Mouse (Mus musculus) heart, postnatal 0 days (tissue): Measurements from ENCODE around the gene Rnf149. TPM values are rescaled to one million over a fixed set of nuclear protein-coding genes. Genes with fewer than 3 reads are reported as not detected.

ENCODE experiments used
- ATAC-seq: fragments of 200-750 bp; cut with Nextera tagmentation; 2 replicates; pipeline ENCODE4 v1.8.0; 2017; ENCODE audit warnings: low read depth, moderate number of reproducible peaks, moderate library complexity; ENCODE audit not compliant: insufficient read depth
- DNase-seq: peaks from one replicate; pipeline ENCODE4 v3.0.0-alpha.2; 2016; ENCODE audit warnings: low spot score
- H3K27ac ChIP-seq: fragments of 300-500 bp; sonication (generic); 2 replicates; pipeline ENCODE4 v1.5.1; 2014; ENCODE audit warnings: low read depth, mild to moderate bottlenecking
- H3K27me3 ChIP-seq: fragments of 300-500 bp; sonication (generic); 2 replicates; pipeline ENCODE4 v1.6.1; 2014; ENCODE audit warnings: low read length, mixed read lengths; ENCODE audit not compliant: control insufficient read depth, insufficient read depth
- H3K36me3 ChIP-seq: fragments of 300-500 bp; sonication (generic); replicated peaks from 2 replicates; pipeline ENCODE4 v1.6.1; 2014; ENCODE audit warnings: low read length, mixed read lengths; ENCODE audit not compliant: control insufficient read depth, insufficient read depth
- H3K4me1 ChIP-seq: fragments of 300-500 bp; sonication (generic); 2 replicates; pipeline ENCODE4 v1.6.1; 2014; ENCODE audit warnings: antibody characterized with exemption; ENCODE audit not compliant: control insufficient read depth, insufficient read depth
- H3K4me2 ChIP-seq: fragments of 300-500 bp; sonication (generic); 2 replicates; pipeline ENCODE4 v1.6.1; 2014; ENCODE audit warnings: low read depth, mild to moderate bottlenecking, low read length, moderate library complexity
- H3K4me3 ChIP-seq: fragments of 300-500 bp; sonication (generic); 2 replicates; pipeline ENCODE4 v1.5.1; 2014; ENCODE audit warnings: low read depth, low read length
- H3K9ac ChIP-seq: fragments of 300-500 bp; sonication (generic); replicated peaks from 2 replicates; pipeline ENCODE4 v1.6.1; 2014; ENCODE audit warnings: low read depth, low read length, mixed read lengths
- H3K9me3 ChIP-seq: fragments of 300-500 bp; sonication (generic); replicated peaks from 2 replicates; pipeline ENCODE4 v1.6.1; 2016; ENCODE audit warnings: low read length; ENCODE audit not compliant: control insufficient read depth
- CTCF ChIP-seq: IDR thresholded peaks from 2 replicates; pipeline ENCODE4 v1.5.1; 2016; ENCODE audit warnings: antibody characterized with exemption, control low read depth, low read depth
- EP300 ChIP-seq: IDR thresholded peaks from 2 replicates; pipeline ENCODE4 v1.6.1; 2016; ENCODE audit warnings: antibody characterized with exemption, low read depth
- WGBS: fragments of 180-500 bp; shearing (Covaris S2); extraction: QIAGEN DNeasy Blood & Tissue Kit; methylation state at CpG from one replicate; pipeline ENCODE4 v1.1.7; 2014; 5-methylcytosine and 5-hydroxymethylcytosine counted together
- polyA plus RNA-seq: library from polyadenylated mRNA; unstranded; fragments of >200 nt; fragmentation: Nextera tagmentation; extraction: Ambion mirVana; gene quantifications from 2 replicates; pipeline ENCODE4 v1.2.1, GENCODE M21; 2015
- total RNA-seq: library from RNA; depleted of rRNA; stranded (reverse); fragments of >200 nt; gene quantifications from 2 replicates; pipeline ENCODE4 v1.2.3, GENCODE M21; 2014; ENCODE audit warnings: low replicate concordance

Gene Rnf149
- total and polyA plus RNA-seq, 2 experiments from 2014 or later: 10.7 to 31.3 TPM

GRCm38 (mm10) chr1:39559009-39559408, 18.2 kb downstream of the Rnf149 start:
- Histone ChIP-seq H3K9me3 (no peaks in the 10 kb centered on the region), H3K4me1 (no peaks in the 10 kb centered on the region), H3K9ac (no peak overlapping the region), H3K27me3 (no peaks in the 10 kb centered on the region), H3K27ac (no peak overlapping the region), H3K36me3 (peaks cover 36% of the 10 kb centered on the region), H3K4me3 (no peak overlapping the region), H3K4me2 (no peak overlapping the region)
- no peak for TF ChIP-seq EP300
- no peak for TF ChIP-seq CTCF
- ATAC-seq (no peak), DNase-seq (no peak)
- 87% methylated on average over 2 of the region's 2 CpGs for WGBS

- H3K9me3 ChIP-seq: no peaks in the 10 kb centered on the region
- H3K9ac ChIP-seq: no peak overlapping the region
- TF ChIP-seq CTCF: no peak
- TF ChIP-seq EP300: no peak
- no peak for ATAC-seq
- no peaks in the 10 kb centered on the region for H3K4me1 ChIP-seq
- H3K27ac ChIP-seq: 0 out of 2 replicates have a peak overlapping the region, but pooled peaks have one; percentile 1
- no peak overlapping the region for H3K4me3 ChIP-seq
- no peaks in the 10 kb centered on the region for H3K27me3 ChIP-seq
- 47% methylated on average over 9 of the region's 9 CpGs for WGBS
- DNase-seq: no peak
- peaks cover 42% of the 10 kb centered on the region for H3K36me3 ChIP-seq
- no peak overlapping the region for H3K4me2 ChIP-seq
These were observed 21.4 kb downstream of the Rnf149 start for GRCm38 (mm10) chr1:39555556-39556415.

GRCm38 (mm10) chr1:39549831-39550230, 27.4 kb downstream of the Rnf149 start:
- no peak overlapping the region for H3K4me3 ChIP-seq
- no peak overlapping the region for H3K27ac ChIP-seq
- no peak for TF ChIP-seq CTCF
- TF ChIP-seq EP300: no peak
- H3K27me3 ChIP-seq: no peaks in the 10 kb centered on the region
- H3K9ac ChIP-seq: no peak overlapping the region
- DNase-seq (no peak), ATAC-seq (no peak)
- peaks cover 57% of the 10 kb centered on the region for H3K36me3 ChIP-seq
- H3K4me1 ChIP-seq: no peaks in the 10 kb centered on the region
- no peaks in the 10 kb centered on the region for H3K9me3 ChIP-seq
- WGBS: 47% methylated on average over 2 of the region's 2 CpGs
- no peak overlapping the region for H3K4me2 ChIP-seq

GRCm38 (mm10) chr1:39547238-39547637, 30.0 kb downstream of the Rnf149 start:
- H3K36me3 ChIP-seq: peaks cover 68% of the 10 kb centered on the region

GRCm38 (mm10) chr1:39546160-39546866, 30.9 kb downstream of the Rnf149 start:
- H3K27ac ChIP-seq: no peak overlapping the region
- H3K36me3 ChIP-seq: peaks cover 72% of the 10 kb centered on the region
- H3K4me2 ChIP-seq: no peak overlapping the region
- H3K4me3 ChIP-seq: no peak overlapping the region
- H3K9me3 ChIP-seq: no peaks in the 10 kb centered on the region
- TF ChIP-seq CTCF: no peak
- no peak for TF ChIP-seq EP300
- ATAC-seq (no peak), DNase-seq (no peak)
- H3K9ac ChIP-seq: no peak overlapping the region
- H3K4me1 ChIP-seq: no peaks in the 10 kb centered on the region
- WGBS: 79% methylated on average over 6 of the region's 6 CpGs
- no peaks in the 10 kb centered on the region for H3K27me3 ChIP-seq

More at GRCm38 (mm10) chr1:39547238-39547637, 30.0 kb downstream of the Rnf149 start:
- H3K4me2 ChIP-seq: no peak overlapping the region
- no peak for DNase-seq
- no peak overlapping the region for H3K9ac ChIP-seq
- 62% methylated on average over 2 of the region's 2 CpGs for WGBS
- H3K4me1 ChIP-seq: no peaks in the 10 kb centered on the region
- TF ChIP-seq CTCF (peak; percentile 17; the same call in 1 of the 2 replicates), EP300 (no peak)
- no peak for ATAC-seq
- H3K9me3 ChIP-seq: no peaks in the 10 kb centered on the region
- no peaks in the 10 kb centered on the region for H3K27me3 ChIP-seq
- H3K27ac ChIP-seq: no peak overlapping the region
- no peak overlapping the region for H3K4me3 ChIP-seq
